28 mouse cellular contexts compared by ENCODE assay signal in genomic region chr3:85496146-85496545, GRCm38 (mm10).
DNase-seq lines count a peak whose midpoint lies in the region; ATAC-seq and TF ChIP-seq lines count a peak whose summit lies in the region.
"Had no signal": no experiment of that assay in that cellular context is flagged by ENCODE, and none has a peak within 500 bp of the region (broad histone marks: within the 10 kb centered on the region; RNA-seq: fewer than 3 reads in every experiment).

No protein-coding gene starts in this region.

- no peaks in the 10 kb centered on the region for H3K9me3 ChIP-seq in forebrain, embryonic 14.5 days (replicated peaks; ENCODE audit: control insufficient read depth, low read length)
- no peaks in the 10 kb centered on the region for H3K9me3 ChIP-seq in forebrain, embryonic 11.5 days (ENCODE audit: control insufficient read depth, low read length)
- no peaks in the 10 kb centered on the region for H3K9me3 ChIP-seq in intestine, postnatal 0 days (ENCODE audit: control insufficient read depth)
- H3K9me3 ChIP-seq: G1E; heart, embryonic 10.5 days; heart, embryonic 13.5 days had no signal

- no peak overlapping the region for H3K4me3 ChIP-seq in forebrain, embryonic 14.5 days (ENCODE audit: low read depth, low read length)
- no peak overlapping the region for H3K4me3 ChIP-seq in forebrain, embryonic 11.5 days (ENCODE audit: low read depth, low read length)
- H3K4me3 ChIP-seq in layer of hippocampus, adult 2 months: no peak overlapping the region
- no peak overlapping the region for H3K4me3 ChIP-seq in intestine, postnatal 0 days (ENCODE audit: low read depth, low read length)
- H3K4me3 ChIP-seq: gastrocnemius, adult 2 months; heart, adult 2 months; heart, embryonic 10.5 days; heart, embryonic 13.5 days had no signal

- peak; percentile 33 for DNase-seq in forebrain, embryonic 14.5 days (ENCODE audit: low spot score)
- DNase-seq in forebrain, embryonic 11.5 days (ENCODE audit: low spot score): no peak
- no peak for DNase-seq in layer of hippocampus, adult 2 months (ENCODE audit: low spot score in 2 of 2)
- no peak for DNase-seq in layer of hippocampus, postnatal 25 days (ENCODE audit: extremely low spot score in 1 of 2, low spot score in 1 of 2)
- DNase-seq in brain, embryonic 14.5 days (ENCODE audit: low read depth): peak; percentile 52
- no peak for DNase-seq in adrenal gland, adult 18-20 months (ENCODE audit: low spot score in 2 of 2)
- DNase-seq: adrenal gland, adult 2 months; adrenal gland, postnatal 14 days; B cell, adult 2 months; cerebellum, adult 18-20 months; cerebellum, adult 9-10 months; cerebellum, postnatal 14 days; gastrocnemius, adult 2 months; gastrocnemius, postnatal 25 days; heart, adult 2 months; heart, postnatal 14 days; heart, postnatal 4 days; kidney, adult 2 months had no signal

- no peak for TF ChIP-seq CTCF in layer of hippocampus, adult 2 months (conservative IDR thresholded peaks at IDR 0.05)
- TF ChIP-seq CTCF in brain, embryonic 14.5 days (IDR thresholded peaks at IDR 0.05; ENCODE audit: borderline replicate concordance, extremely low read depth, insufficient read depth, insufficient read length): no peak
- TF ChIP-seq CTCF in intestine, postnatal 0 days (IDR thresholded peaks at IDR 0.05; ENCODE audit: low read depth): no peak

- no peaks in the 10 kb centered on the region for H3K4me1 ChIP-seq in forebrain, embryonic 14.5 days (ENCODE audit: control insufficient read depth, insufficient read depth, low read length)
- no peaks in the 10 kb centered on the region for H3K4me1 ChIP-seq in forebrain, embryonic 11.5 days (replicated peaks; ENCODE audit: control insufficient read depth, insufficient read depth, low read length)
- no peaks in the 10 kb centered on the region for H3K4me1 ChIP-seq in intestine, postnatal 0 days (replicated peaks; ENCODE audit: control insufficient read depth, insufficient read depth, low read length)
- H3K4me1 ChIP-seq: heart, embryonic 10.5 days; heart, embryonic 13.5 days had no signal

- no peaks in the 10 kb centered on the region for H3K27me3 ChIP-seq in forebrain, embryonic 14.5 days (replicated peaks; ENCODE audit: control insufficient read depth, insufficient read depth, low read length)
- H3K27me3 ChIP-seq in forebrain, embryonic 11.5 days (ENCODE audit: control insufficient read depth, insufficient read depth, low read length): no peaks in the 10 kb centered on the region
- H3K27me3 ChIP-seq in intestine, postnatal 0 days (replicated peaks; ENCODE audit: control insufficient read depth, insufficient read depth, low read length): no peaks in the 10 kb centered on the region
- H3K27me3 ChIP-seq: CH12.LX; heart, embryonic 13.5 days had no signal

- TF ChIP-seq POLR2A in brain, embryonic 14.5 days (IDR thresholded peaks at IDR 0.05; ENCODE audit: borderline replicate concordance, extremely low read depth, insufficient read depth, insufficient read length, poor library complexity, severe bottlenecking): no peak

- WGBS in forebrain, embryonic 14.5 days: 54% methylated on average over 4 of the region's 4 CpGs
- 81% methylated on average over 4 of the region's 4 CpGs for WGBS in forebrain, embryonic 11.5 days
- 79% methylated on average over 4 of the region's 4 CpGs for WGBS in intestine, postnatal 0 days

- no peaks in the 10 kb centered on the region for H3K36me3 ChIP-seq in forebrain, embryonic 14.5 days (ENCODE audit: control insufficient read depth, insufficient read depth, low read length)
- no peaks in the 10 kb centered on the region for H3K36me3 ChIP-seq in forebrain, embryonic 11.5 days (ENCODE audit: control insufficient read depth, insufficient read depth, low read length)
- no peaks in the 10 kb centered on the region for H3K36me3 ChIP-seq in intestine, postnatal 0 days (ENCODE audit: control insufficient read depth, insufficient read depth)
- H3K36me3 ChIP-seq: G1E; heart, embryonic 10.5 days; heart, embryonic 13.5 days had no signal

- no peak overlapping the region for H3K4me2 ChIP-seq in forebrain, embryonic 14.5 days (ENCODE audit: low read length)
- no peak overlapping the region for H3K4me2 ChIP-seq in forebrain, embryonic 11.5 days (ENCODE audit: low read depth, low read length, severe bottlenecking)
- H3K4me2 ChIP-seq in intestine, postnatal 0 days (replicated peaks; ENCODE audit: low read depth): no peak overlapping the region
- H3K4me2 ChIP-seq: heart, embryonic 13.5 days; hindbrain, embryonic 14.5 days had no signal

- no peak overlapping the region for H3K27ac ChIP-seq in forebrain, embryonic 14.5 days (ENCODE audit: low read depth, low read length)
- H3K27ac ChIP-seq in forebrain, embryonic 11.5 days (ENCODE audit: low read depth, low read length): no peak overlapping the region
- peak overlapping the region; percentile 47 for H3K27ac ChIP-seq in layer of hippocampus, adult 2 months
- H3K27ac ChIP-seq in intestine, postnatal 0 days (ENCODE audit: low read depth, low read length): no peak overlapping the region
- H3K27ac ChIP-seq: gastrocnemius, adult 2 months; heart, adult 2 months; heart, embryonic 10.5 days; heart, embryonic 13.5 days; hindbrain, embryonic 14.5 days; hindbrain, postnatal 0 days had no signal

- ATAC-seq in forebrain, embryonic 14.5 days: peak; percentile 42; the same call in 1 of the 2 replicates
- no peak for ATAC-seq in forebrain, embryonic 11.5 days (replicated peaks; ENCODE audit: low FRiP score)
- no peak for ATAC-seq in intestine, postnatal 0 days
- ATAC-seq: hindbrain, postnatal 0 days; inflammation-experienced regulatory T-cells, adult 6 months; intestine, embryonic 16.5 days; Patski had no signal

- no peak overlapping the region for H3K9ac ChIP-seq in forebrain, embryonic 14.5 days (ENCODE audit: low read length)
- no peak overlapping the region for H3K9ac ChIP-seq in forebrain, embryonic 11.5 days (ENCODE audit: low read length)
- no peak overlapping the region for H3K9ac ChIP-seq in intestine, postnatal 0 days (ENCODE audit: low read depth, low read length)
- H3K9ac ChIP-seq: heart, embryonic 13.5 days; hindbrain, embryonic 14.5 days had no signal

Comparison
In these comparisons a context has a peak if more than half of its experiments do, and no peak if none do; other contexts are left out.
1. DNase-seq: peak in forebrain, embryonic 14.5 days (single experiment) and brain, embryonic 14.5 days (single experiment); none in forebrain, embryonic 11.5 days (single experiment), layer of hippocampus, adult 2 months (0 of 2), layer of hippocampus, postnatal 25 days (0 of 2) and adrenal gland, adult 18-20 months (0 of 2).